Mouse (Mus musculus): ENCODE measurements around the gene Pygo2.

DNA sequence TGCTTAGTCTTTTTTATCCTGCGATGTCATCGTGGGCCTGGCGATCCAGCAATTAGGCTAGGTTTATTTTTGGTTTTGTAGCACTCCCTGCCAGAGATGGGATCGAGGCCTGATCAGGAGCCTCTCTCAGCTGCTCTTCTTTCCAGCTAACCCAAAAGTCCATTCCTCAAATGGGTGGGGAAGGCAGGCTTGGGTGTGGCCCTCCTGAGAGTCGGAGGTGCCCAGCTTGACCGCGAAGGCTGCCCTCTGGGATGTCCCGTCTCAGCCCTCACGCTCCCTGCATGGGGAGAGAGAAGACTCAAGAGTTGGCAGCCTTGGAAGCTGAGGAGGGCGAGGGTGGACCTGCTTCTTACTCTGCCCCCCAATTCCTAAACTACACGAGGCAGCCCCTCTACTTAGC lies 4.5 kb downstream of the Pygo2 start:
- no peak for TF ChIP-seq CTCF (IDR thresholded peaks at IDR 0.05)
- no peak for TF ChIP-seq EP300 (IDR thresholded peaks at IDR 0.05)
